Mouse (Mus musculus) intestine, embryonic 14.5 days (tissue): ENCODE results near the gene Fgf14. TPM values are rescaled to one million over a fixed set of nuclear protein-coding genes. Genes with fewer than 3 reads are reported as not detected.
"Not testable (repeated sequence)": the region's sequence is repeated elsewhere in the genome, so short reads cannot be mapped to it uniquely, and the experiment has no call there.

Experiments
- ATAC-seq: fragments of 200-750 bp; cut with Nextera tagmentation; replicated peaks from 2 replicates; pipeline ENCODE4 v1.8.0; 2017; ENCODE audit warnings: low read depth, moderate number of reproducible peaks, moderate TSS enrichment, moderate library complexity; ENCODE audit not compliant: low FRiP score, low TSS enrichment
- DNase-seq: peaks from one replicate; pipeline ENCODE4 v3.0.0-alpha.2; 2018; ENCODE audit warnings: low spot score
- H3K27ac ChIP-seq: fragments of 300-500 bp; sonication (generic); 2 replicates; pipeline ENCODE4 v1.5.1; 2014; ENCODE audit warnings: low read depth, mild to moderate bottlenecking, control low read depth
- H3K27me3 ChIP-seq: fragments of 300-500 bp; sonication (generic); replicated peaks from 2 replicates; pipeline ENCODE4 v1.6.1; 2014; ENCODE audit warnings: low read length, control low read depth; ENCODE audit not compliant: control insufficient read depth, insufficient read depth
- H3K36me3 ChIP-seq: fragments of 300-500 bp; sonication (generic); 2 replicates; pipeline ENCODE4 v1.6.1; 2014; ENCODE audit warnings: low read length, control low read depth; ENCODE audit not compliant: control insufficient read depth, insufficient read depth
- H3K4me1 ChIP-seq: fragments of 300-500 bp; sonication (generic); replicated peaks from 2 replicates; pipeline ENCODE4 v1.6.1; 2014; ENCODE audit warnings: low read length, control low read depth, mixed read lengths; ENCODE audit not compliant: control insufficient read depth, insufficient read depth
- H3K4me2 ChIP-seq: fragments of 300-500 bp; sonication (generic); 2 replicates; pipeline ENCODE4 v1.6.1; 2014; ENCODE audit warnings: low read length
- H3K4me3 ChIP-seq: fragments of 300-500 bp; sonication (generic); 2 replicates; pipeline ENCODE4 v1.5.1; 2014; ENCODE audit warnings: low read depth, low read length, control low read depth, mixed read lengths
- H3K9ac ChIP-seq: fragments of 300-500 bp; sonication (generic); 2 replicates; pipeline ENCODE4 v1.6.1; 2014; ENCODE audit warnings: mild to moderate bottlenecking, low read length
- H3K9me3 ChIP-seq: fragments of 300-500 bp; sonication (generic); 2 replicates; pipeline ENCODE4 v1.6.1; 2016; ENCODE audit warnings: low read length, control low read depth; ENCODE audit not compliant: control insufficient read depth
- WGBS: fragments of 180-500 bp; shearing (Covaris S2); extraction: QIAGEN DNeasy Blood & Tissue Kit; methylation state at CpG from one replicate; pipeline ENCODE4 v1.1.7; 2014; 5-methylcytosine and 5-hydroxymethylcytosine counted together
- polyA plus RNA-seq: library from polyadenylated mRNA; unstranded; fragments of >200 nt; fragmentation: Nextera tagmentation; extraction: Ambion mirVana; gene quantifications from 2 replicates; pipeline ENCODE4 v1.2.1, GENCODE M21; 2014

Fgf14 gene
- polyA plus RNA-seq, 1 experiment from 2014 or later: 0.65 TPM

GRCm38 (mm10) chr14:124444831-124445230 lies 232.1 kb downstream of the Fgf14 start:
- Histone ChIP-seq H3K9me3 (no peaks in the 10 kb centered on the region), H3K4me3 (no peak overlapping the region), H3K9ac (no peak overlapping the region), H3K36me3 (no peaks in the 10 kb centered on the region), H3K27ac (no peak overlapping the region), H3K4me1 (no peaks in the 10 kb centered on the region), H3K27me3 (no peaks in the 10 kb centered on the region), H3K4me2 (no peak overlapping the region)
- DNase-seq (no peak), ATAC-seq (no peak)

DNA sequence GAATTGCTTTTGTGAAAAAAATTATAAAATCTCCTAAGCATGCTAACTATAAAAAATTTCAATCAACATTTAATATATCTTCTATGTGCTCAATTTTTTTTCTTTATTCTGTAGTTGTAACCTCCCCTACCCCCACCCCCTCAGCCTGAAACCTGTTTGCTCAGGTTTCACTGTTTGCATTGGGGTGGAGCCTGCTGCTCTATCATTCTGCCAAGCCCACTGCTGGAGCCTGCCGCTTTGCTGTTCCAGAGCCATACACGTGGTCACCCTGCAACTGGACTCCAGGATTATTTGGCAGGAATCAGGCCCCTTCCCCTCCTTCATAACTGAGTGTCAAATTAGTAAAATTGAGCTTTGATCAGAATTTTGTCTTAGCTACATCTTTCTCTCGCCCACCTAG lies 237.6 kb downstream of the Fgf14 start:
- not testable (repeated sequence) for H3K36me3 ChIP-seq, H3K27ac ChIP-seq, DNase-seq, H3K4me1 ChIP-seq, H3K9me3 ChIP-seq, H3K9ac ChIP-seq, H3K4me2 ChIP-seq, H3K4me3 ChIP-seq, H3K27me3 ChIP-seq
- WGBS: 27% methylated on average over 3 of the region's 3 CpGs
- peak; percentile 84 for ATAC-seq

DNA sequence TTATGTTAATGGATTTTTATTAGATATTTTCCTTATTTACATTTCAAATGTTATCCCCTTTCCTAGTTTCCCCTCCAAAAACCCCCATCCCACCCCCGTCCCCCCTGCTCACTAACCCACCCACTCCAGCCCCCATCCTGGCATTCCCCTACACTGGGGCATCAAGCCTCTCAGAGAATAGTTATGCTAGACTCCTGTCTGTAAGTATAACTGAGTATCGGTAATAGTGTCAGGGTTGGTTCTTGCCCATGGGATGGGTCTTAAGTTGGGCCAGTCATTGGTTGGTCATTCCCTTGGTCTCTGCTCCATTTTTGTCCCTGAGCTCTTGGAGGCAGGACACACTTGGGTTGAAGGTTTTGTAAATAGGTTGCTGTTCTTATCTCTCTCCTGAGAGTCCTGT lies 265.0 kb downstream of the Fgf14 start:
- DNase-seq (no peak), ATAC-seq (no peak)
- no peaks in the 10 kb centered on the region for H3K4me1 ChIP-seq
- no peaks in the 10 kb centered on the region for H3K36me3 ChIP-seq
- H3K27ac ChIP-seq: no peak overlapping the region
- H3K27me3 ChIP-seq: no peaks in the 10 kb centered on the region
- H3K9me3 ChIP-seq: no peaks in the 10 kb centered on the region
- H3K4me2 ChIP-seq: no peak overlapping the region
- no peak overlapping the region for H3K9ac ChIP-seq
- WGBS: 78% methylated on average over 2 of the region's 2 CpGs
- no peak overlapping the region for H3K4me3 ChIP-seq

DNA sequence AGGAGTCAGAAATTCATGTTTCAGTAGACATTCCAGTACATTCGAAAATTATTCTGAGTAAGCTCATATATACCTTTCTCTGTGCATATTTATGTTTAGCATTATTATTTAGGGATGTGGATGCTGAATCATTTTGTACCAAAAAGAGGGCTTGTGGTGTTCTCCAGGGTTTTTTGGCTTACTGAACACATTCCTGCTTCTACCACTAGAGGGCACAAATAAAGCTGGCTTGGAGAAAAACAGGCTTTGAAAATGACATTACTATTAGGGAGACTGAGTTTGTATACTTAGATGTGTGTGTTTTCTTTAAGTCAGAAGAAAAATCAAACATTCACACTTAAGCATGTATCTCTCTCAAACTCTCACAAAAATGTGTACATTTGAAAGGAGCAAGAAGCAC lies 266.0 kb downstream of the Fgf14 start:
- H3K4me3 ChIP-seq: no peak overlapping the region
- H3K4me1 ChIP-seq: no peaks in the 10 kb centered on the region
- H3K9me3 ChIP-seq: no peaks in the 10 kb centered on the region
- H3K27ac ChIP-seq: no peak overlapping the region
- no peak overlapping the region for H3K9ac ChIP-seq
- no peak for DNase-seq
- no peak overlapping the region for H3K4me2 ChIP-seq
- H3K36me3 ChIP-seq: no peaks in the 10 kb centered on the region
- no peaks in the 10 kb centered on the region for H3K27me3 ChIP-seq
- ATAC-seq: no peak
- 0% methylated on average over 1 of the region's 1 CpGs for WGBS

GRCm38 (mm10) chr14:124328391-124328790 lies 348.5 kb downstream of the Fgf14 start:
- no peaks in the 10 kb centered on the region for H3K4me1 ChIP-seq
- H3K4me2 ChIP-seq: no peak overlapping the region

GRCm38 (mm10) chr14:124319017-124319718 lies 357.8 kb downstream of the Fgf14 start:
- no peak overlapping the region for H3K9ac ChIP-seq
- ATAC-seq (no peak), DNase-seq (no peak)
- H3K36me3 ChIP-seq: no peaks in the 10 kb centered on the region
- no peaks in the 10 kb centered on the region for H3K9me3 ChIP-seq
- H3K4me3 ChIP-seq: no peak overlapping the region
- H3K4me1 ChIP-seq: no peaks in the 10 kb centered on the region
- 68% methylated on average over 1 of the region's 1 CpGs for WGBS
- H3K27me3 ChIP-seq: no peaks in the 10 kb centered on the region
- no peak overlapping the region for H3K4me2 ChIP-seq
- no peak overlapping the region for H3K27ac ChIP-seq

More at GRCm38 (mm10) chr14:124328391-124328790, 348.5 kb downstream of the Fgf14 start:
- Histone ChIP-seq H3K9me3 (no peaks in the 10 kb centered on the region), H3K9ac (no peak overlapping the region), H3K27me3 (no peaks in the 10 kb centered on the region), H3K27ac (no peak overlapping the region), H3K36me3 (no peaks in the 10 kb centered on the region), H3K4me3 (no peak overlapping the region)
- DNase-seq (no peak), ATAC-seq (no peak)

DNA sequence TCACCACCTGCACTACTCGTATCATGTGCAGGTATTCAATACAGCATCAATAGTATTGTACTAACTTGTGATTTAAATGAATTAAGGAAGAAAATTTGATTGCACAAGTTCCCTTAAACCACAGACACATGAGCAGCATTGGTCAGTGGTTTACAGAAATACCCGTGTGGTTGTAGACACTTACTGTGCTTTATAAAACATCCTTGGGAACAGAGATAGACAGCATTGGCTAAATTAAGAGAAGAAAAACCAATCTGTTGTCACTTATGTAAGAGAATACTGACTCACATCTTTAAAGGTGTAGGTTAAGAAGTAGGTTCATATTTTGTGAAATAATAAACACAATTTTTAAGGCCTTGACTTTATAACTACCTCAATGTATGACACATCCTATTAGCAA lies 361.4 kb downstream of the Fgf14 start:
- Histone ChIP-seq H3K4me1 (no peaks in the 10 kb centered on the region), H3K4me2 (no peak overlapping the region), H3K27ac (no peak overlapping the region), H3K4me3 (no peak overlapping the region), H3K36me3 (no peaks in the 10 kb centered on the region), H3K27me3 (no peaks in the 10 kb centered on the region), H3K9ac (no peak overlapping the region), H3K9me3 (no peaks in the 10 kb centered on the region)
- DNase-seq (no peak), ATAC-seq (no peak)
- WGBS: 82% methylated on average over 2 of the region's 2 CpGs

DNA sequence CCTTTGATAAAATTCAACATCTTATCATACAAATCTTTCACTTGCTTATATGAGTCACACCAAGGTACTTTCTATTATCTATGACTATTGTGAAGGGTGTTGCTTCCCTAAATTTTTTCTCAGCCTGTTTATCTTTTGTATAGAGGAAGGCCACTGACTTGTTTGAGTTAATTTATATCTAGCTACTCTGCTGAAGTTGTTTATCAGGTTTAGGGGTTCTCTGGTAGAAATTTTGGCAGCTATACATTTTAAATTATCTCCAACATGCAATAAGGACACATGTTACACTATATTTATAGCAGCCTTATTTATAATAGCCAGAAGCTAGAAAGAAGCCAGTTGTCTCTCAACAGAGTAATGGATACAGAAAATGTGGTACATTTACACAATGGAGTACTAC lies 389.9 kb downstream of the Fgf14 start:
- Histone ChIP-seq H3K27ac (no peak overlapping the region), H3K4me3 (no peak overlapping the region), H3K9ac (no peak overlapping the region), H3K9me3 (no peaks in the 10 kb centered on the region), H3K4me1 (no peaks in the 10 kb centered on the region), H3K4me2 (no peak overlapping the region), H3K36me3 (no peaks in the 10 kb centered on the region), H3K27me3 (no peaks in the 10 kb centered on the region)
- DNase-seq (no peak), ATAC-seq (no peak)

- Histone ChIP-seq H3K27me3 (no peaks in the 10 kb centered on the region), H3K9ac (no peak overlapping the region), H3K9me3 (no peaks in the 10 kb centered on the region), H3K4me3 (no peak overlapping the region), H3K4me1 (no peaks in the 10 kb centered on the region), H3K36me3 (no peaks in the 10 kb centered on the region), H3K27ac (no peak overlapping the region), H3K4me2 (no peak overlapping the region)
- ATAC-seq: no peak
- DNase-seq: no peak
Measured at GRCm38 (mm10) chr14:124278384-124278944, 398.5 kb downstream of the Fgf14 start.
